ENCODE assay signal across 10 mouse cellular contexts in genomic region chr11:95210185-95211030, GRCm38 (mm10). TPM values are rescaled to one million over a fixed set of nuclear protein-coding genes. Genes with fewer than 3 reads are reported as not detected.
A peak's percentile ranks its signal among the peaks of the same experiment; 100 is the strongest.
DNase-seq lines count a peak whose midpoint lies in the region; ATAC-seq and TF ChIP-seq lines count a peak whose summit lies in the region.
"Had no signal": no experiment of that assay in that cellular context is flagged by ENCODE, and none has a peak within 500 bp of the region (broad histone marks: within the 10 kb centered on the region; RNA-seq: fewer than 3 reads in every experiment).

No protein-coding gene starts in this region.

- no peak for TF ChIP-seq POLR2A in brain, embryonic 14.5 days (IDR thresholded peaks at IDR 0.05; ENCODE audit: borderline replicate concordance, extremely low read depth, insufficient read depth, insufficient read length, poor library complexity, severe bottlenecking)
- TF ChIP-seq POLR2A in limb, embryonic 14.5 days (IDR thresholded peaks at IDR 0.05; ENCODE audit: borderline replicate concordance, extremely low read depth, insufficient read depth, insufficient read length): no peak

- ATAC-seq in hindbrain, embryonic 11.5 days (ENCODE audit: low FRiP score): peak; percentile 64
- ATAC-seq in limb, embryonic 14.5 days (ENCODE audit: low FRiP score, low read depth): peak; percentile 87
- ATAC-seq in midbrain, embryonic 15.5 days (replicated peaks): no peak; the same call in 1 of the 2 replicates

- peak overlapping the region; percentile 58 for H3K4me2 ChIP-seq in hindbrain, embryonic 11.5 days (replicated peaks; ENCODE audit: low read depth, low read length)
- H3K4me2 ChIP-seq in limb, embryonic 14.5 days (replicated peaks; ENCODE audit: low read depth, low read length, severe bottlenecking): peak overlapping the region; percentile 62
- H3K4me2 ChIP-seq in midbrain, embryonic 15.5 days: peak overlapping the region; percentile 50

- 4% methylated on average over 21 of the region's 22 CpGs for WGBS in hindbrain, embryonic 11.5 days
- WGBS in limb, embryonic 14.5 days: 1% methylated on average over 18 of the region's 22 CpGs
- WGBS in midbrain, embryonic 15.5 days: 5% methylated on average over 18 of the region's 22 CpGs

- no peaks in the 10 kb centered on the region for H3K9me3 ChIP-seq in hindbrain, embryonic 11.5 days (ENCODE audit: control insufficient read depth, low read length)
- no peaks in the 10 kb centered on the region for H3K9me3 ChIP-seq in limb, embryonic 14.5 days (ENCODE audit: control insufficient read depth, low read length)
- no peaks in the 10 kb centered on the region for H3K9me3 ChIP-seq in midbrain, embryonic 15.5 days
- H3K9me3 ChIP-seq: G1E had no signal

- no peaks in the 10 kb centered on the region for H3K36me3 ChIP-seq in hindbrain, embryonic 11.5 days (ENCODE audit: control insufficient read depth, insufficient read depth, low read length)
- no peaks in the 10 kb centered on the region for H3K36me3 ChIP-seq in limb, embryonic 14.5 days (ENCODE audit: control insufficient read depth, insufficient read depth, low read length)
- H3K36me3 ChIP-seq in midbrain, embryonic 15.5 days (replicated peaks): no peaks in the 10 kb centered on the region
- H3K36me3 ChIP-seq: G1E had no signal

- H3K27ac ChIP-seq in hindbrain, embryonic 11.5 days (ENCODE audit: low read depth, low read length): no peak overlapping the region
- H3K27ac ChIP-seq in limb, embryonic 14.5 days (replicated peaks; ENCODE audit: low read depth, low read length): peak overlapping the region; percentile 61
- H3K27ac ChIP-seq in midbrain, embryonic 15.5 days: no peak overlapping the region

- peak; percentile 20 to 45 for DNase-seq in cerebellum, postnatal 14 days
- no peak for DNase-seq in cerebellum, adult 11 months
- peak; percentile 59 for DNase-seq in brain, embryonic 14.5 days (ENCODE audit: low read depth)
- DNase-seq in hindbrain, embryonic 11.5 days (ENCODE audit: low spot score): peak; percentile 77
- peak; percentile 65 for DNase-seq in limb, embryonic 14.5 days (ENCODE audit: low spot score)
- DNase-seq in left cerebral cortex, adult 18-20 months (ENCODE audit: low spot score in 2 of 2): no peak
- DNase-seq in spleen, adult 12 weeks (ENCODE audit: low spot score): no peak

- peak; percentile 16; the same call in 1 of the 2 replicates for TF ChIP-seq CTCF in brain, embryonic 14.5 days (IDR thresholded peaks at IDR 0.05; ENCODE audit: borderline replicate concordance, extremely low read depth, insufficient read depth, insufficient read length)

- H3K27me3 ChIP-seq in hindbrain, embryonic 11.5 days (ENCODE audit: control insufficient read depth, insufficient read depth, low read length): no peaks in the 10 kb centered on the region; the same call in 1 of the 2 replicates
- no peaks in the 10 kb centered on the region for H3K27me3 ChIP-seq in limb, embryonic 14.5 days (ENCODE audit: control insufficient read depth, insufficient read depth, low read length)
- 0 out of 2 replicates have a peak, but pooled peaks cover 4% of the 10 kb centered on the region for H3K27me3 ChIP-seq in midbrain, embryonic 15.5 days (replicated peaks)

- peak overlapping the region; percentile 29 for H3K4me3 ChIP-seq in hindbrain, embryonic 11.5 days (ENCODE audit: low read depth, low read length)
- peak overlapping the region; percentile 31 for H3K4me3 ChIP-seq in limb, embryonic 14.5 days (replicated peaks; ENCODE audit: low read length)
- H3K4me3 ChIP-seq in midbrain, embryonic 15.5 days: peak overlapping the region; percentile 23

- H3K9ac ChIP-seq in hindbrain, embryonic 11.5 days (ENCODE audit: low read depth, low read length): peak overlapping the region; percentile 15; the same call in 1 of the 2 replicates
- H3K9ac ChIP-seq in limb, embryonic 14.5 days (ENCODE audit: low read depth, low read length, severe bottlenecking): peak overlapping the region; percentile 43; the same call in 1 of the 2 replicates
- H3K9ac ChIP-seq in midbrain, embryonic 15.5 days: peak overlapping the region; percentile 14; the same call in 1 of the 2 replicates

- peaks cover 10% of the 10 kb centered on the region for H3K4me1 ChIP-seq in hindbrain, embryonic 11.5 days (replicated peaks; ENCODE audit: control insufficient read depth, insufficient read depth, low read length)
- peaks cover 35% of the 10 kb centered on the region for H3K4me1 ChIP-seq in limb, embryonic 14.5 days (ENCODE audit: control insufficient read depth, insufficient read depth, low read length)
- H3K4me1 ChIP-seq in midbrain, embryonic 15.5 days: peaks cover 18% of the 10 kb centered on the region

RNA-seq across cellular contexts. Expression of gene Tac4, which starts 50.9 kb away (rescaled TPM):
- polyA plus RNA-seq in brain, embryonic 14.5 days (2012; rRNA removed): not detected in 2 replicates
- 0.22 TPM in 1 of 2 replicates, not detected in the other for polyA plus RNA-seq in hindbrain, embryonic 11.5 days (2014; fragmentation: Nextera tagmentation; extraction: Ambion mirVana)
- polyA plus RNA-seq in limb, embryonic 14.5 days (2012; rRNA removed): 0.08 TPM in 1 of 2 replicates, not detected in the other
- not detected in 2 replicates for polyA plus RNA-seq in limb, embryonic 14.5 days (2014; fragmentation: Nextera tagmentation; extraction: Ambion mirVana)
- not detected in 2 replicates for polyA plus RNA-seq in midbrain, embryonic 15.5 days (2015; fragmentation: Nextera tagmentation; extraction: Ambion mirVana)
- not detected for total RNA-seq in left cerebral cortex, adult 18-20 months (2021)
- total RNA-seq: left cerebral cortex, postnatal 10 days had no signal
- polyA plus RNA-seq: G1E had no signal

Comparison
In these comparisons a context has a peak if more than half of its experiments do, and no peak if none do; other contexts are left out.
1. DNase-seq: peak in cerebellum, postnatal 14 days (2 of 2), brain, embryonic 14.5 days (single experiment), hindbrain, embryonic 11.5 days (single experiment) and limb, embryonic 14.5 days (single experiment); none in cerebellum, adult 11 months (single experiment), left cerebral cortex, adult 18-20 months (0 of 2) and spleen, adult 12 weeks (single experiment).
2. Peak in every context shown above with its lines, with median percentiles within 50 percentile points of each other: H3K4me2 ChIP-seq, H3K4me3 ChIP-seq and H3K9ac ChIP-seq.